Mouse (Mus musculus): Measurements from ENCODE around the gene Arhgap15.

DNA sequence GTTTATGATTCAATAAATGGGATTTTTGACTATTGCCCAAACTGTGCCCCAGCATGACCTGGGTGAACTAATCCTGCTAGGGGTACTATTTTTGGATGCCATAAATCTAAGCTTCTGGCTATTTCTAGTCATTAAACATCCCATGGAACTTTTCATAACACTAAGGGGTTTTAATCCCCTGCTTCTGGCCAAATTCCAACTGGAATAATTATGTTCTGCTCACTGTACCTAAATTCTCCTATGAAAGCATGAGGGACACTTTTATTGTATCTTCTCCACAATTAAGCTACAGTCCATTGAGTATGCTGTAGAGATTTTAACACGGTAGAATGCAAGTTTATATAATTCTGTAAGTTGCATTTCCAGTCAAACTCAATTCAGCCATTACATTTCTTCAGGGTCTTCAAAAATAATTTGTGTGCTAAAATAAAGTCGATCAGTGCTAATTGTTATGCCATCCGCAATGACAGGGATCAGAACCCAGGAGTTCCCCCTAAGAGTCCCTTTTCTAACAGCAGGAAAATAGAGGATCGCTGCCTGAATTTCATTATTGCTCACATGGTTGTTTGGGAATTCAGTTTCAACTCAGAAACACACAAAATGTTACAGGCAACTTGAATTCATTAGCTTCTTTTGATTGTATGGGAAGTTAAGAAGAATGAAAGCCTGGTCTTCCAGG lies 671.1 kb downstream of the Arhgap15 start:
- TF ChIP-seq POLR2A (IDR thresholded peaks at IDR 0.05; ENCODE audit: control insufficient read depth in 1 of 2, insufficient read depth in 1 of 2, low read depth in 1 of 2, low read length in 2 of 2, poor library complexity in 1 of 2), result no peak
- no peak for TF ChIP-seq MXI1 (IDR thresholded peaks at IDR 0.05; ENCODE audit: low read depth, low read length)
- no peak for TF ChIP-seq RAD21 (IDR thresholded peaks at IDR 0.05; ENCODE audit: low read depth, low read length)
- no peak for TF ChIP-seq SMC3 (IDR thresholded peaks at IDR 0.05; ENCODE audit: low read depth, low read length)
- no peak for TF ChIP-seq TCF12 (IDR thresholded peaks at IDR 0.05; ENCODE audit: low read depth, low read length)
- TF ChIP-seq CTCF (IDR thresholded peaks at IDR 0.05 in 2 of 3, conservative IDR thresholded peaks at IDR 0.05 in 1 of 3; ENCODE audit: control insufficient read depth in 1 of 3, insufficient read depth in 1 of 3, low read depth in 2 of 3, low read length in 3 of 3, poor library complexity in 1 of 3, severe bottlenecking in 1 of 3), result no peak
- no peak for TF ChIP-seq RCOR1 (IDR thresholded peaks at IDR 0.05; ENCODE audit: low read depth, low read length)
- TF ChIP-seq TAL1 (IDR thresholded peaks at IDR 0.05; ENCODE audit: low read length), result no peak
- no peak for TF ChIP-seq ZC3H11A (IDR thresholded peaks at IDR 0.05; ENCODE audit: low read depth, low read length)
- TF ChIP-seq MAZ (IDR thresholded peaks at IDR 0.05; ENCODE audit: low read depth, low read length), result no peak
- TF ChIP-seq E2F4 (IDR thresholded peaks at IDR 0.05; ENCODE audit: borderline replicate concordance, low read depth, low read length), result no peak
